Mouse (Mus musculus) spleen, adult 2 months (tissue): Measurements from ENCODE around the gene Adpgk.

Source experiments
- CTCF ChIP-seq: fragments of 200-500 bp; IDR thresholded peaks from 2 replicates; pipeline ENCODE4 v1.5.1; 2011; ENCODE audit warnings: mild to moderate bottlenecking, inconsistent platforms; ENCODE audit not compliant: insufficient read depth, insufficient read length, insufficient replicate concordance; ENCODE audit errors: extremely low read depth
- POLR2A ChIP-seq: fragments of 200-500 bp; IDR thresholded peaks from 2 replicates; pipeline ENCODE4 v1.6.1; 2011; ENCODE audit warnings: low read depth, low read length, inconsistent platforms

GRCm38 (mm10) chr9:59292493-59292875 lies 1.1 kb downstream of the Adpgk start:
- TF ChIP-seq POLR2A, result no peak
- no peak for TF ChIP-seq CTCF
